Mouse (Mus musculus) cerebellum, adult (tissue): Measurements from ENCODE around the gene 5730522E02Rik.

Experiments used
- ATAC-seq: cut with Nextera tagmentation; 2 replicates; pipeline ENCODE4 v1.9.2; 2017; ENCODE audit warnings: mild to moderate bottlenecking, moderate library complexity, mixed read lengths; ENCODE audit not compliant: insufficient number of reproducible peaks, low FRiP score, low TSS enrichment

5730522E02Rik gene

GRCm38 (mm10) chr11:25704332-25705168 lies 506.0 kb downstream of the 5730522E02Rik start:
- ATAC-seq = no peak

GRCm38 (mm10) chr11:25702791-25703190 lies 507.8 kb downstream of the 5730522E02Rik start:
- no peak for ATAC-seq

GRCm38 (mm10) chr11:25697508-25698193 lies 512.9 kb downstream of the 5730522E02Rik start:
- ATAC-seq = no peak

GRCm38 (mm10) chr11:25696168-25696567 lies 514.4 kb downstream of the 5730522E02Rik start:
- ATAC-seq = no peak

GRCm38 (mm10) chr11:25684731-25685130 lies 525.8 kb downstream of the 5730522E02Rik start:
- ATAC-seq = no peak

- no peak for ATAC-seq
Observed at GRCm38 (mm10) chr11:25679856-25680255, 530.7 kb downstream of the 5730522E02Rik start.

- no peak for ATAC-seq
Observed at GRCm38 (mm10) chr11:25674194-25674593, 536.4 kb downstream of the 5730522E02Rik start.

- ATAC-seq = no peak
Observed at GRCm38 (mm10) chr11:25670018-25670417, 540.5 kb downstream of the 5730522E02Rik start.

GRCm38 (mm10) chr11:25664562-25665104 lies 545.9 kb downstream of the 5730522E02Rik start:
- ATAC-seq = no peak

GRCm38 (mm10) chr11:25646282-25646681 lies 564.3 kb downstream of the 5730522E02Rik start:
- no peak for ATAC-seq

GRCm38 (mm10) chr11:25644767-25645622 lies 565.6 kb downstream of the 5730522E02Rik start:
- ATAC-seq = no peak

- ATAC-seq = no peak
Observed at GRCm38 (mm10) chr11:25606886-25607285, 603.7 kb downstream of the 5730522E02Rik start.

GRCm38 (mm10) chr11:25600030-25600429 lies 610.5 kb downstream of the 5730522E02Rik start:
- no peak for ATAC-seq

GRCm38 (mm10) chr11:25595303-25595702 lies 615.3 kb downstream of the 5730522E02Rik start:
- no peak for ATAC-seq

GRCm38 (mm10) chr11:25594780-25595179 lies 615.8 kb downstream of the 5730522E02Rik start:
- ATAC-seq = no peak

- no peak for ATAC-seq
Observed at GRCm38 (mm10) chr11:25592268-25592667, 618.3 kb downstream of the 5730522E02Rik start.

GRCm38 (mm10) chr11:25590215-25590614 lies 620.3 kb downstream of the 5730522E02Rik start:
- no peak for ATAC-seq

GRCm38 (mm10) chr11:25589509-25589908 lies 621.1 kb downstream of the 5730522E02Rik start:
- ATAC-seq = no peak

GRCm38 (mm10) chr11:25574129-25574465 lies 636.5 kb downstream of the 5730522E02Rik start:
- ATAC-seq = no peak

GRCm38 (mm10) chr11:25573408-25574128 lies 637.0 kb downstream of the 5730522E02Rik start:
- no peak for ATAC-seq
